Mouse (Mus musculus): ENCODE measurements at regions not wholly inside any gene's neighbourhood (a gene's known extent, or its start where the extent isn't known, plus 50 kb on each side); places are given as distances from the start of the nearest gene placed in this dataset.

DNA sequence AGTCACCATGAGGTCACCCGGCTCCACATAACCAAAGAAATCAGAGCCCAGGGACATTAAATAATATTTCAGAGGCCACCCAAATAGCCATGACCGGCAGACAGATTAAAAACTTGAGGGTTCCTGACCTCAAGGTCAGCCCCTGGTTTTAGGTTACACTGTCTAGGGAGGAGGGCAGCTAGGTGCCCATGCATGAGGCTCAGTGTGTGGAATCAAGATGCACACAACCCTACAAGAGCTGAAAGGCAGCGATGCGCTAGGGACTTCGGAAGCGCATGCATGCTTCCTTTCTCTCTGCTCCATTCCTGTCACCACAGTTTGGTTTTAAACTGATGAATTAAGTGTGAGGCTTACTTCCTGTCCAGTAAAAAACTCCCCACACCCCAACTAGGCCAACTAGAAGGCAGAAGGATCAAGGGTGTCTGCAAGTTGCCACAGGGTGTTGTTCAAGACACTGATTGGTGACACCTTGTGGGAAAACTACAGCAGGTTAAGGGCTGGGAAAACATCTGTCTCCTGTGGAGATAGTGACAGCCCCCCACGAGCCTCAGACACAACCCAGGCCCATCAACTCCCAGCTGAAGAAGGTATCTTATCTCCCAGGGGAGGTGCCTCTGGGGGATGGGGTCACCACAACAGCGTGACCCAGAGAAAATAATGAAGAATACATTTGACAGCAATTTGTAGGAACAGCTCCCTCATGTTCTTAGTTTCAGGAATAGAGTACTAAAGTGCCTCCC lies 127.2 kb upstream of the Gdnf start:
- in situ Hi-C loops (cut with MboI, MseI) = no loop called here

DNA sequence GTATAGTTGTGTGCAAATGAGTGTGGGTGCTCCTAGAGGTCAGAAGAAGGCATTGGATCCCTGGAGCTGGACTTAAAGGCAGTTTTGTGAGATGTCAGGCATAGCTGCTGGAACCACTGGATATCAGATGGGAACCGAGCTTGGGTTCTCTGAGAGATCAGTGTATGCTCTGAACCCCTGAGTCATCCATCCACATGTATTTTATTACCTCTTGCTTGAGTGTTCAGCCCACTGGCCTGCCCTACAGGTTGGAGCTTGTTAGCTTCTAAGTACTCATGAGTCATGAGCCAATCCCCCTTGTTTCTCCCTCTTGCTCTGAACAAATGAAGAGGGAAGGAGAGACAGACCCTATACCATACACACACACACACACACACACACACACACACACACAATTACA lies 119.4 kb upstream of the Gdnf start:
- in situ Hi-C loops (cut with MboI, MseI) = no loop called here

DNA sequence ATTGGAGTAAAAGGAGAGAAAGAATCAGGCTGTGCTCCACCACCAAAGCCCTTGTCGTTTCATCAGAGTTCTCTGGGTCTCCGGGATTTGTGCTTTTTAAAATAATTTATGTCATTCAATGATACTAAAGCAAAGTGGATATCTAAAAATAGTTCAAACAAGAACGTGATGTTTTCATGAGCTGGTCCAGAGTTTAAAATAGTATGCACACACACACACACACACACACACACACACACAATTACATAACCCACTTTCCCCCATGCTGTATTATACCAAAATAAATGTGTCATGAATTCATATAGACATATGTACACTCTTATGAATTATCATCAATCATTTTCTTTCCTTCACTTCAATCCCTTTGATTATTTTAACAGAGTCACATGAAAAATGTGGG lies 118.5 kb upstream of the Gdnf start:
- in situ Hi-C loops (cut with MboI, MseI) = no loop called here

DNA sequence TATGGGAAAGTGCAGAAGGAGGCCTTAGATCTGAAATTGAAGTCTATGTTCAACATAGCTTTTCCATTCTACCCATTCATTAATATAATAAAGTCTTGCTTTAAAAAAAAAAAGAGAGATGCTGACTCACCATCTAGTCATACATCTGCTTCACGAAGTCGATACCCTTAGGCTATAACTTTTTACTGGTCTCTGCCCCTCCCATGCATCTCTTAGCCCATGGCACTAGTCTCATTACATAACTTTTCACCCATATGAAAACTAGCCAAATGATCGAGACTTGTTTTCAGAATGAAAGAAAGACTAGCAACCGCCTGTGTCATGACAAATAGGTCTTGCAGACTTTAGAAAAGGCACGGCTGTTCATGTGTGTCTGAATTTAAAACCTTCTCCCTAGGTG lies 116.6 kb upstream of the Gdnf start:
- in situ Hi-C loops (cut with MboI, MseI) = no loop called here

DNA sequence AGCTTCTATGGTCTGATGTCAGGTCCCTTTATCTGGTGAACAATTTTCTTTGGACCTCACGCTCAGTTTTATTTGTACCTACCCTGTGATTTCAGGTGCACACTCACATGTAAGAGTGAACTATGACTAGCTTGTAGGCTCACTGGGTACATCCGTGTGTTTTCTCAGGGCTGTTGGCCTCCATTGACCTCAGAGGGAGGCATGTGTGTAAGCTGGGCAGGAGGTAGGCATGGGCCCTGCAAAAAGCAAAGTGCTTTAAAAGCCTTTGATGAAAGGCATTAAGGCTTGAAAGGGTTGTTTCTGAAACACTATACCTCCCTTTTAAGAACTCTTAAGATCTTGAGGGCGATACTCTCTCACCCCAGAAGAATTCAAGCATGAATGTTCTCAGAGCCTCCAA lies 112.9 kb upstream of the Gdnf start:
- in situ Hi-C loops (cut with MboI, MseI) = no loop called here

DNA sequence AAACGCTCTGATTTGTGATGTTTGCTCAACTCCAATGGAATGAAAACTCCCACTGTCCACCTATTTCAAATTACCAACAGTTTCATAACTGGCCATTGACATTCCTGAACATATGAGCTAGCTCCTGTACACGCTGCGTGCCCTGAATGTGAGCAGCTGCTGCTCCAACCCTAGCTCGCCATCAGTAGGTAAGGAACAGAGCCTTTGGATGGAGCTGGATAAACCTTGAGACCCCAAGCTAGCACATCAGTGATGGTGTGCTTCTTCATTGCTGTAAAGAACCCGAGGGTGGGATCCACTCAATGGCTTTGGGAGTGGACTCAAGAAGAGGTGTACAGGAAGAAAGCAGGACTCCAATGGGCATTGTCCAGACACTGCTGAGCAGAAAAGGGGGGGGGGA lies 101.8 kb upstream of the Gdnf start:
- in situ Hi-C loops (cut with MboI, MseI) = no loop called here

DNA sequence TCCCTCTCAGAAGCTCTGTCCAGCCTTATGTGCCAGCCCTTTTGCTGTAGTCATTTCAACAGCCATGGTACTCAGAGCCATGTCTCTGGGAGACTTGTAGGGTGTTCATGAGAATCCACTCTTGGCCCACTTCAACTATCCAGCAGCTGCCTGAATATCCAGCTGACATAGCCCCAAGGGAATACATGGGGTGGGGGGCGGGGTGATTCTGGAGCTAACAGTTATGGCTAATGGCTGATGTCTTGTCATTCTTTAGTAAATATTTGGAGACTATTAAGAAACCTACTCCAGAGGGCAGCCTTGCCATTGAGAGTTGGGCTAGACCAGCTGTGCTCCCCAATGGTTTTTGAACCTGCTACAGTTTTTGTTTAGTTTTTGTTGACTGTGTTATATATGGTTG lies 96.0 kb upstream of the Gdnf start:
- in situ Hi-C loops (cut with MboI, MseI) = no loop called here

DNA sequence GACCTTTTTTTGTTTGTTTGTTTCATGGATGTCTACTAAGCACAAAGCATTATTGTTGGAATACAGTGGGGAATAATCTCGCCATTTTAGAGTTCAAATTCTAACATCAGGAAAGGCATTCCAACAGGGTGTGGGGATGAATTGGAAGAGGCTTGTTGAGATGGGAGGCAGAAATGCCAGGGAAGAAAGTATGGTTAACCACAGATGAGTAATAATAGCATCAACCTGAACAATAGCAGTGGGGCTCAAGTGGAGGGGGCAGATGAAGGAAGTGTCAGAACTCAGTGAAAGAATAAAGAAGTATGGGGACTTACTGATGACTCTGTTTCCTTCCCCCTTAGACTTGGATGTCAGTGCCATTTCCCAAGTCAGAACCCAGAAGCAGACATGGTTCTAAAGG lies 94.5 kb upstream of the Gdnf start:
- in situ Hi-C loops (cut with MboI, MseI) = no loop called here

DNA sequence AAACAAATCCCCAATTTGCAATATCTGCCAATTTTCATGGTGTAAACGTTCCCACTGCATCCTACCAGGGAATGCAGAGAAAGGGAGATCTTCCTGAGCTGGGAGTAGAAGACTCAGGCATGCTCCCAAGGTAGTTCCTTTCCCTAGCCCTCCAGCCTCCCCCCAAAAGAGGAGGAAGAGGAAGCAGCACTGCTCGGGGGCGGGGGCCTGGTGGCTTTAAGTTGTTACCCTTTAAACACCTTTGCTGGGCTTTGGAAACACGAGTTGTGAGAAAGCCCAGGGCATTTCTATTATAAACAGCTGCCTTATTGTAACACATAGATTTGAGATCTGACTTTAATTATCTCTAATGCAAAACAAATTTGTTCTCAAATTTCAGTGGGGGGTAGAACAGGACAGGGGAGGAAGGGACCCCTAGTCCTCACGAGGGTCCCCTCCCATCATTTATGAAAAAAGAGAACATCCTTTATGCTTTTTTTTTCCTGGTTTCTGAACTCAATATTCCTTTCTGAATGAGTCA lies 87.4 kb upstream of the Gdnf start:
- in situ Hi-C loops (cut with MboI, MseI) = no loop called here

DNA sequence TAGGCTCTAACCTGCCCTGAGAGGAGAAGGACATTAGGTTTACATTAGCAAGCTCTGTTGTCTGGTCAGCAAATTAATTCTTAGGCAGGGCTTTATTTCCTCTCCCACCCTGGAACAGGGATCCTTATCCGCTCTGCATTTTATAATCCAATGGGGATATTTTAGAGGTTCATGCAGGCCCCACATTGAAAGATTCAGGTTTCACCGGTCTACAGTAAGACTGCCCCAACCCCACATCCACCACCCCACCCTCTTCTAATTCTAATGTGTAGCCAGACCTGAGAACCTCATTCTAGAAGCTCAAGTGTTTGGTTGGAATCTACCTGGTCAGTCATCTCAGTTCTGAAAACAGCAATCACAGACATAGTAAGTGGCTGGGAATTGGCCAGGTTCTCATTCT lies 86.9 kb upstream of the Gdnf start:
- in situ Hi-C loops (cut with MboI, MseI) = no loop called here

DNA sequence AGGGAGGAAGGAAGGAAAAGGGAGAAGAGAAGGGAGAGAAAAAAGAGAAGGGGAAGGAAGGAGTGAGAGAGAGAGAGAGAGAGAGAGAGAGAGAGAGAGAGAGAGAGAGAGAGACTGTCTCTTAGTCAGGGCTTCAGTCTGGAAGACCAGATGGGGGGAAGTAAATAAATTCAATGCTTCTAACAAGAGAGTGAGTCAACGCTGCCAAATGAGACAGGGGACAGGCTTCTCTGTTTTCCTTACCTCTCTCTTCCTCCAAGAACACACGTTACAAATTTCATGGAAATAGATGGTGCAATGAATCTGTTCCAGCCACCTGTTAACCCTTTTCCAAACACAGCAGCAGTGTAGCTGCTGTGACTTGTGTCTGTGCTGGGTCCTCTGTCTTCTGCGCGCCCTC lies 85.1 kb upstream of the Gdnf start:
- in situ Hi-C loops (cut with MboI, MseI) = no loop called here

DNA sequence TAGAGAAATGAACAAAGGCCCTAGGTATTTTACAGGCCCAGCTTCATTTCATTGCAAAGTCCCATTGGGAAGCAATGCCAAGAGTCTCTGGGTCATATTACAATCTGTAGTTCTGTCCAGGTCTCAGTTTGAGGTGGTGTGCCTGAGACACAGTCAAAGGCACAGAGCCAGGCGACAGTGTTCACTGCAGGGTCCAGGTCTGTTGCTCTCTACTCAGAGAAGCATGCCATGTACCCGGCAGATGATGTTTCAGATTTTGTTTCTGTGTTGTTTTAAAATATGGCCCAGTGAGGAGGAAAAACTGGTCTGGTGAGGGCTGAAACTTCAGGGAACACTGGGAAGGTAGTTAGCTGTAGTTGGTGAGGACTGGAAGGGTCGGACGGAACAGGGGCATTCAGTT lies 63.1 kb upstream of the Gdnf start:
- in situ Hi-C loops (cut with MboI, MseI) = no loop called here

DNA sequence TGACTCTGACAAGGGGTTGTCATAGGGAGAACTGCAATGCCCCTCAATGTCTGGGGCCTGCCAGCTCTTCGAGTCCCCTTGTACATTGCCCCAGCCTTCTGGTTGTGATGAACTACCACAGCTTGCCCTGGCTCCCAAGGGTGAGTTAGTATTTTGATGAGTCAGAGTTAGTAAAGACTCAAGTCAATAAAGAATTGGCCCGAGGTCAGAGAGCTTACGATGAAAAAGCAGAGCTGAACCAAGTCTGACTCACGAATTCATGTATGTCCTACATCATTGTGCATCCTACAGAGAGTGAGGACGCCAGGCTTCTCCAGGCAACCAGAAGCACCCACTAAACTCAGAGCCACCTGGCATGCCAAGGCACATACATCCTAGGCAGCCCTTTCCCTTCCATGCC lies 60.2 kb upstream of the Gdnf start:
- in situ Hi-C loops (cut with MboI, MseI) = no loop called here
